Mouse (Mus musculus): ENCODE measurements around the gene Unc119b.
"Not testable (repeated sequence)": the region's sequence is repeated elsewhere in the genome, so short reads cannot be mapped to it uniquely, and the experiment has no call there.

The Unc119b gene

GRCm38 (mm10) chr5:115129328-115129727, 5.4 kb downstream of the Unc119b start:
- DNase-seq = no peak

DNA sequence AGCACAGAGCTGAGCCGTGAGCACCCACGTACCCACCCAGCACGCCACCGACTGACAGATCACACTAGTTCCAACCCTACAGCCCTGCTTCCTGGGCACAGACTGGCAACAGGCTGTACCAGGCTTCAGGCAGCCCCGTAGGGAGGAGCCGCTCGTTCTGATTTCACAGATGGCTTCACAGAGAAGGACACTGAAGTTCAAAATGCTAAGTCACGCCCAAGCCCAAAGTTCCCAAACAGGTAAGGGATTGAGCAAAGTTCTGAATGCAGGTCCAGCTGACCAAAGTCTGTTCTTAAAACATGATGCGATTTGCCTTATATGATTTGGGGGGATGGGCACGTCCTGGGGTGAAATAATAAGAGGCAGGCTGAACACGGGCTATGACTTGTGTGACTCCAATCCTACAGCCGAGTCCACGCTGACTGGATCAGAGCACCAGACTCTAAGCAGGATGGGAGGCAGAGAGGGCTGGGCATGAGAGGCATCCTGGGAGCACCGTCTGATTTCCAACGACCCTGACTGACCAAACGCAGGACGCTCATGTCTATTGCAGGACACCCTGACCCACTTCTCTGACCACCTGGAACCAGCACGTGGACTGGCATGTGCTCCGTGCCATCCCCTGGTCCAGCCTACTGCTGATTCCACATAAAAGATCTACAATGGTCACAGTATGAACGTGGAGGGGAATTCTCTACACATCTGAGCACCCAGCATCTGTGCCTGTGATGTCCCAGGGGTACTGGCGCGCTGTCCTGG, 7.2 kb downstream of the Unc119b start:
- no peak for DNase-seq

- DNase-seq = no peak
Observed at GRCm38 (mm10) chr5:115126578-115127312, 8.0 kb downstream of the Unc119b start.

DNA sequence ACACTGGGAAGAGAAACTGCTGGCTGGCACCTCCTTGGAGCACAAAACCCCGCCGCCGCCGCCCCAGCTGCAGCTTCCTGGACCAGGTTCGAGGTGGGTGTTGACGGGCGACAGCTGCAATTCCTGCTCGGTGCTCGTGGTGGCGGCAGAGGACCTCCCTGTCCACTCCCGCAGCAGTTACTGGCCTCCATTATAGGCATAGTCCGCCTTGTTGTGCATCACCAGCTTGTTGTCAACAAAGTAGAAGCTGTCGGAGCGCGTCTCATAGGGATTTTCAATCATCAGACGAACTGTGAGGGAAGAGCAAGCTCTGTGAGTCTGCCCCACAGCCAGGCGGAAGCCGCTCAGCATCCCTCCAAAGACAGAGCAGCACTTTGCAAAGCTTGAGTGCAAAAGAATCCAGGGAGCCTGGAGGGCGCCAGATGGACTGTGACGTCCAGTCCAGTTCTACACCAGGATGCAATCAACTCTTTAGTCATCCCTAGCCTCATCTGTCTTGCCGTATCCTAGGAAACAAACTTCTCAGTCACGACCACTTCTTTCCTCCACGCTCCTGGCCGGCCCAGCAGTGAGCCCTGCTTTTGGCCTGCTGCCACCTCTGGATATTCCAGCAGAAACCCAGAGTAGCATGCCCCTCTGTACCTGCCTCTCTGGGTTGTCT, 9.4 kb downstream of the Unc119b start:
- peak; percentile 92 for DNase-seq

DNA sequence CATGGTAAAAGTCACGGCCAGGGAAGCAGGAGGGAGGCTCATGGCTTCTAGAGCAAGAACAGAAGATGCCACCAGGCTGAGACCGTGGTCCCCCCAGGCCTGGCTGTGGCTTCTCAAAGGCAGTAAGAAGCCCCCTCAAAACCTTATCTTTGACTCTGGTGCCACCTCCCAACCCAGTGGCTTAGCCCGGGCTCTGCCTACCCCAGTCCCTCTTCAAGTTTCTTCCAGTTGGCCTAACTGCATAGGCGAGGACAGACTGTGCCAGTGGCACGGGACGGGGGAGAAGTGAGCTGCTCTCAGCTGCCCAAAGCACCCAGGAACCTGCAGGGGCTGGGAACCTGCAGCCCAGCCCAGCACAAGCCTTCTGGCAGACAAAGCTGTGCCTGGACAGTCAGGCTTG, 10.1 kb downstream of the Unc119b start:
- no peak for DNase-seq

GRCm38 (mm10) chr5:115120978-115121377, 13.8 kb downstream of the Unc119b start:
- DNase-seq = no peak

DNA sequence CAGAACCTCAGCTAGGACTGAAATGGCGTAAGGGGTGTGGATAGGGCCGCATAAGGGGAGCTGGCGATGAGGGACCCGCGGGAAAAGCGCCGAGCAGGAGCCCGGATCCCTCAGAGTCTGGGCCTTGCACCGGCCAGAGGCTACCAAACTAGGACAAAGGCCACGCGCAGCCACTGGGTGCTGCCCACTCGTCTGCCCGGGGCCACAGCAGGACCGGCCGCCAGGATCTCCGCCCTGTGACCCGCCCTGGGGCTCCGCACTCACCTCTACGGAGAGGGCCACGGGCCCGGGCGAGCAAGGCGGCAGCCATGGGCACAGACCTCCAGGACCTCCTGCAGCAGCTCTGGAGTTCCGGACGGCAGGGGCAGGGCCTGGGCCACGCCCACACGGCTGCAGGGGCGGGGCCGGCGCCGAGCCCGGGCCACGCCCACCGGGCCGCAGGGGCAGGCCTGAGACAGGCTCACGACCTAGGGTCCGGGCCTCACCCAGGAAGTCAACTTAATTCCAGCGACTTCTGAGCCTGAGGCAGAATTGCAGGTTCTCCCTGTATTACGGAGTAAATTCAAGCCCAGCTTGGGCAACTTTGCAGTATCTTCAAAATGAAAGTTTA, 15.7 kb downstream of the Unc119b start, which contains the start of gene Acads:
Gene Acads (minus strand): TSS at position 386 of the 610 bp plus-strand sequence.
- peak; percentile 90 for DNase-seq

GRCm38 (mm10) chr5:115117467-115117866, 17.3 kb downstream of the Unc119b start:
- DNase-seq = no peak

DNA sequence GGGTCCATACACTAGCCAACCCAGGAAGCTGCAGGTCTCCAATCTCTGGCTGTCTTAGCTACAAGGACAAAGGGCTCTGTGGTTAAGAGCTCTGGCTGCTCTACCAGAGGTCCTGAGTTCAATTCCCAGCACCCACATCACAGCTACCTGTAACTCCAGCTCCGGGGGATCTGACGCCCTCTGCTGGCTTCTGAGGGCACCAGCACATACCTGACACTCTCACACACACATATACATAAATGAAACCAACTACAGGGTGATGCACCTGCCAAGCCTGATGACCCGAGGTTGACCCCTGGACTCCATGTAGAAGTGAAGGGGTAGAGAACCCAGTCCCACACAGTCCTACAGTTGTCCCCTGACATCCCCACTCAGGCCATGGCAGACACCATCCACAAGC, 18.3 kb downstream of the Unc119b start:
- no peak for DNase-seq

GRCm38 (mm10) chr5:115114501-115114900, 20.3 kb downstream of the Unc119b start:
- DNase-seq = no peak

- DNase-seq = no peak
Observed at GRCm38 (mm10) chr5:115113244-115113643, 21.5 kb downstream of the Unc119b start.

GRCm38 (mm10) chr5:115111156-115111555, 23.6 kb downstream of the Unc119b start:
- DNase-seq = no peak

GRCm38 (mm10) chr5:115103253-115103652, 31.5 kb downstream of the Unc119b start:
- not testable (repeated sequence) for DNase-seq

- no peak for DNase-seq
Observed at GRCm38 (mm10) chr5:115102231-115102630, 32.5 kb downstream of the Unc119b start.

GRCm38 (mm10) chr5:115100473-115100872, 34.3 kb downstream of the Unc119b start:
- DNase-seq = no peak

DNA sequence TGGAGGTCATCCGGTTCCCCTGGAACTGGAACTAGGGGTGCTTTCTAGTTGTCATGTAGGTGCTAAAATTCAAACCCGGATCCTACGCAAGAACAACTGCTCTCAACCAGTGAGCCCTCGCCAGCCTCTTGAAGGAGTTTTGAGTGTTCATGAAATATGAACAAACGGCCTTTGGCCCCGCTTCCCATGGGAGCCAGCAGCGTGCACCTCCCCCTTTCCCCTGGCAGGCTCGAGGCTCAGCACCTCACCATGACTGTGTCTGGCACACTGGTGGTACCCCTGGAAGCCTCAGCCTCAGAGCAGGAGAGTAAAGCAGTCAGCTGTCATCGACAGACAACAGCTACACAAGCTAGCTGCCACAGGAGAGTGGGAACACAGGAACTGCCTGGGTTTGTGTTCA, 34.8 kb downstream of the Unc119b start:
- DNase-seq = peak; percentile 58

DNA sequence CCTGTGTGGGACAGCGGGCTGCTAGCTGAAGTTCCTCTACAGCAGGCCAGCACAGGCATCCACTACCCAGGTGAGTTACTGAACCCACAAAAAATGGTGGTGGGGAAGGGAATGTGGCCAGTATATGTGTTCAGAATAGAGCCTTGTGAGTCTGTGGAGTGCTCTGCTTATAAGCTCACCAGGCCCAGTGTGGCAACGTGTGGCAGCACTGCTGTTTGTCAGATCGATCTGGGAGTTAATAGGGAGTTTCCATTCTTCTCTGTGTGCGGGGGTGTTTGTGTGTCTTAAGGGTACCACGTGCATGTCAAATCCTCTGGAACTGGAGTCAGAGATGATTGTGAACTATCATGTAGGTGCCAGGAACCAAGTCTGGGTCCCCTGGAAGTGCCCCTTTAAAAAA, 35.2 kb downstream of the Unc119b start:
- DNase-seq = no peak

DNA sequence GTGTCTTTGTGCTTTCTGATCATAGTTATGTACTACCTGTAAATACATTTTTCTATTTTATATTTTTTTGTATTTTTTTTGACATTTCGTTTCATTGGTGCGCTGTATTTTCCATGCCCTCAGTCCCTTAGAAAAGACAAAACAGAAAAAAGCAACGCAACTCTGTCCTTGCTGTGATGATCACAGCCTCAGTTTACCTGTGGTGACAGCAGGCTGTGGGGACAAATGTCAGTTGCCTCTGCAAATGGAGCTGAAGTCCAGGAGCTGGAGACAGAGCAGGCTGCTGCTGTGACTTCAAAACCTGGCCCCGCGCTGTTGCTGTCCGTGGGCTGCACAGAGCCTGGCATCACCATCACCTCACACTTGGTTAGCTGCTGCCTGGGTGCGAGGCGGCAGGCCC, 36.6 kb downstream of the Unc119b start, which contains the start of gene Gm10401:
Gene Gm10401 (minus strand): TSS at position 101 of the 400 bp plus-strand sequence.
- no peak for DNase-seq

DNA sequence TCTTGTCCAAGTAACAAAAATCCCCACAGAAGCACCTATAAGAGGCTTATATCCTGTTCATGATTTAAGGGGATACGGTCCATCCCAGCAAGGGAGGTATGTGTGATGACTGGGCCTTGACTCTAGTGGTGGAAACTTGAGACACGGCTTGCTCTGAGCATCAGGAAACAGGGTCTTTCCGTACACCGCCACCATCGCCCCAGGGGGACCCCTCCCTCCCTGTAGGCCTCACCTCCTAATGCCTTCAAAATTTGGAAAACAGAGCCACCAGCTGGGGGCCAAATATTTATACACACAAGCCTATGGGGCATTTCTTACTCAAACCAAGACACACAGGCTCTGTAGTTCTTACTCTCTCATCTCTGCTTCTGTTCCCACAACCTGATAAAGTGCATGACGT, 43.0 kb downstream of the Unc119b start:
- DNase-seq = no peak

DNA sequence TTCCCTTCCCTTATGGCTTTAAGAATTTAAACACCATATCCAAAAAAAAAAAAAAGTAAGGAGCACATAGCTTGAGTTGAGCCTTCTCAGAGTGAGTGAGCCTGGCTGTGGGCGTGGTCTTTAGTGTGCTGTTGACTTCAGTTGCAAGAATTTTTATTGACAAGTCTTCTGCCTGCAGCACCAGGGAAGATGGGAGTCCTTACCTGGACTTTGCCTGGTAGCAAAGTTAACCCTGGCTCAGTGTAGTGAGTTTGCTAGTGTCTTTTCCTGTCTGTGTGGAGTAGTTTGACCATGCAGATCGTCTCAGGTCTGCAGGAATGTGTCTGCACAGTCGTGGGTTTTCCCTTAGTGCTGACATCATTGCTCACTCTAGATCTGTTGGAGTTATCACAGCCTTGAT, 43.8 kb downstream of the Unc119b start:
- no peak for DNase-seq

DNA sequence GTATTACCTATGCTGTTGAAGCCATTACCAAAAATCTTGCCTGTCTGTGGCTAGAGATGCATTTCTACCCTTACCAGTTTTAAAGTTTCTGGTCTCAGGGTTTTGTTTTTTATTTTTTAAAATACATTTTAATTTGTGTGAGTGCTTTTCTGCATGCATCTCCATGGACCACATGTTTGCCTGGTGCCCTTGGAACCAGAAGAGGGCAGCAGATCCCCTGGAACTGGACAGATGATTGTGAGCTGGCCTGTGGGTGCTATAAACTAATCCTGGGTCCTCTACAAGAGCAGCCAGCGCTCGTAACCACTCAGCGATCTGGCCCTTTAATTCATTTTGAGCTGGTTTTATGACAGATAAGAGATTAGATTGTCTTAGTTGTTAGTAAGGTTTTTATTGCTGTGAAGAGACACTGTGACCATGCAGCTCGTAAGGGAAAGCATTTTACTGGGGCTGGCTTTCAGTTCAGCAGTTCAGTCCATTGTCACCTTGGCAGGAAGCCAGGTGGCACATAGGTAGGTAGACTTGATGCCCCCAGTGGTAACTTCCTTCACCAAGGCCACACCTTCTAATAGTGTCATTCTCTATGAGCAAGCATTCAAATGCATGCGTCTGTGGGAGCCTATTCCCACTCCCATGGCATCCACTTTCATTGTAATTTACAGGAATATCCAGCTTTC, 45.0 kb downstream of the Unc119b start:
- no peak for DNase-seq

GRCm38 (mm10) chr5:115085675-115086074, 49.1 kb downstream of the Unc119b start:
- no peak for DNase-seq

GRCm38 (mm10) chr5:115083492-115083891, 51.3 kb downstream of the Unc119b start:
- no peak for DNase-seq
